In genomic region chr10:74680559-74680958, GRCm38 (mm10) we compare ENCODE assay signal across 10 mouse cellular contexts.
DNase-seq lines count a peak whose midpoint lies in the region; ATAC-seq and TF ChIP-seq lines count a peak whose summit lies in the region.
"Had no signal": no experiment of that assay in that cellular context is flagged by ENCODE, and none has a peak within 500 bp of the region (broad histone marks: within the 10 kb centered on the region; RNA-seq: fewer than 3 reads in every experiment).

No protein-coding gene starts in this region.

- no peaks in the 10 kb centered on the region for H3K9me3 ChIP-seq in limb, embryonic 11.5 days (ENCODE audit: control insufficient read depth, low read length)
- H3K9me3 ChIP-seq in hindbrain, embryonic 14.5 days (ENCODE audit: control insufficient read depth, low read length) = no peaks in the 10 kb centered on the region
- H3K9me3 ChIP-seq: liver, embryonic 15.5 days had no signal

- no peak for TF ChIP-seq POLR2A in embryonic fibroblast, embryonic 13.5 days (IDR thresholded peaks at IDR 0.05; ENCODE audit: low read depth, low read length)

- peak overlapping the region; percentile 14; the same call in 1 of the 2 replicates for H3K4me3 ChIP-seq in embryonic fibroblast, embryonic 13.5 days (ENCODE audit: insufficient read depth, low read length)
- H3K4me3 ChIP-seq in limb, embryonic 11.5 days (ENCODE audit: low read depth, low read length) = no peak overlapping the region
- no peak overlapping the region for H3K4me3 ChIP-seq in hindbrain, embryonic 14.5 days (replicated peaks; ENCODE audit: low read length)
- H3K4me3 ChIP-seq: liver, embryonic 15.5 days had no signal

- no peak for TF ChIP-seq CTCF in embryonic fibroblast, embryonic 13.5 days (IDR thresholded peaks at IDR 0.05; ENCODE audit: borderline replicate concordance, insufficient read depth, low read length)

- no peak overlapping the region for H3K4me2 ChIP-seq in limb, embryonic 11.5 days (ENCODE audit: low read depth, severe bottlenecking)
- no peak overlapping the region for H3K4me2 ChIP-seq in hindbrain, embryonic 14.5 days (replicated peaks)
- H3K4me2 ChIP-seq: liver, embryonic 15.5 days had no signal

- H3K9ac ChIP-seq in limb, embryonic 11.5 days (ENCODE audit: low read length) = no peak overlapping the region
- no peak overlapping the region for H3K9ac ChIP-seq in hindbrain, embryonic 14.5 days
- H3K9ac ChIP-seq: liver, embryonic 15.5 days had no signal

- peak; percentile 70 for ATAC-seq in limb, embryonic 11.5 days (ENCODE audit: insufficient number of reproducible peaks, low FRiP score, low TSS enrichment, low read depth)
- ATAC-seq in hindbrain, embryonic 14.5 days (ENCODE audit: low FRiP score) = no peak

- peak overlapping the region; percentile 96 for H3K27ac ChIP-seq in embryonic fibroblast, embryonic 13.5 days (ENCODE audit: insufficient read depth, low read length)
- H3K27ac ChIP-seq in limb, embryonic 11.5 days (replicated peaks; ENCODE audit: low read depth, low read length) = no peak overlapping the region
- H3K27ac ChIP-seq in hindbrain, embryonic 14.5 days = no peak overlapping the region
- H3K27ac ChIP-seq: liver, embryonic 15.5 days had no signal

- 4% methylated on average over 1 of the region's 1 CpGs for WGBS in limb, embryonic 11.5 days
- WGBS in hindbrain, embryonic 14.5 days = 42% methylated on average over 1 of the region's 1 CpGs

- peaks cover 12% of the 10 kb centered on the region; the same call in 1 of the 2 replicates for H3K4me1 ChIP-seq in embryonic fibroblast, embryonic 13.5 days (ENCODE audit: control insufficient read depth, insufficient read depth, low read length)
- 0 out of 2 replicates have a peak, but pooled peaks cover 7% of the 10 kb centered on the region for H3K4me1 ChIP-seq in limb, embryonic 11.5 days (ENCODE audit: control insufficient read depth, insufficient read depth, low read length)
- no peaks in the 10 kb centered on the region for H3K4me1 ChIP-seq in hindbrain, embryonic 14.5 days (replicated peaks; ENCODE audit: control insufficient read depth, insufficient read depth, low read length)
- H3K4me1 ChIP-seq: liver, embryonic 15.5 days had no signal

- no peaks in the 10 kb centered on the region for H3K36me3 ChIP-seq in limb, embryonic 11.5 days (ENCODE audit: control insufficient read depth, insufficient read depth, low read length)
- H3K36me3 ChIP-seq in hindbrain, embryonic 14.5 days (replicated peaks; ENCODE audit: control insufficient read depth, insufficient read depth) = no peaks in the 10 kb centered on the region
- H3K36me3 ChIP-seq: liver, embryonic 15.5 days had no signal

- no peaks in the 10 kb centered on the region for H3K27me3 ChIP-seq in limb, embryonic 11.5 days (ENCODE audit: control insufficient read depth, insufficient read depth, low read length)
- no peaks in the 10 kb centered on the region for H3K27me3 ChIP-seq in hindbrain, embryonic 14.5 days (ENCODE audit: control insufficient read depth, insufficient read depth, low read length)
- H3K27me3 ChIP-seq: liver, embryonic 15.5 days had no signal

- DNase-seq in 3T3-L1 (ENCODE audit: low read depth, low spot score) (peak; percentile 92), NIH3T3 (ENCODE audit: low read depth) (peak; percentile 81)
- peak; percentile 28 for DNase-seq in limb, embryonic 11.5 days (ENCODE audit: low spot score)
- no peak for DNase-seq in adrenal gland, postnatal 4 days (ENCODE audit: low spot score in 2 of 2)
- no peak for DNase-seq in adrenal gland, postnatal 10 days
- DNase-seq in hindbrain, embryonic 14.5 days (ENCODE audit: low spot score) = no peak
- DNase-seq: heart, postnatal 14 days; thymus, postnatal 4 days had no signal

Comparison
In these comparisons a context has a peak if more than half of its experiments do, and no peak if none do; other contexts are left out.
1. DNase-seq: peak in 3T3-L1 (single experiment), NIH3T3 (single experiment) and limb, embryonic 11.5 days (single experiment); none in adrenal gland, postnatal 4 days (0 of 2), adrenal gland, postnatal 10 days (single experiment) and hindbrain, embryonic 14.5 days (single experiment).